Mouse (Mus musculus) embryonic facial prominence, embryonic 10.5 days (tissue): ENCODE measurements around the gene Chchd4. TPM values are rescaled to one million over a fixed set of nuclear protein-coding genes. Genes with fewer than 3 reads are reported as not detected.
A peak's percentile ranks its signal among the peaks of the same experiment; 100 is the strongest.

Experiments used
- DNase-seq: peaks from one replicate; pipeline ENCODE4 v3.0.0-alpha.2; 2017; ENCODE audit warnings: low spot score
- H3K27ac ChIP-seq: fragments of 300-500 bp; sonication (generic); replicated peaks from 2 replicates; pipeline ENCODE4 v1.5.1; 2016; ENCODE audit warnings: mild to moderate bottlenecking
- H3K27me3 ChIP-seq: fragments of 300-500 bp; sonication (generic); replicated peaks from 2 replicates; pipeline ENCODE4 v1.6.1; 2016; ENCODE audit warnings: low read depth, mild to moderate bottlenecking; ENCODE audit not compliant: poor library complexity, severe bottlenecking
- H3K36me3 ChIP-seq: fragments of 300-500 bp; sonication (generic); replicated peaks from 2 replicates; pipeline ENCODE4 v1.6.1; 2016; ENCODE audit warnings: mild to moderate bottlenecking, moderate library complexity
- H3K4me1 ChIP-seq: fragments of 300-500 bp; sonication (generic); 2 replicates; pipeline ENCODE4 v1.6.1; 2016
- H3K4me3 ChIP-seq: fragments of 300-500 bp; sonication (generic); 2 replicates; pipeline ENCODE4 v1.5.1; 2016; ENCODE audit warnings: mild to moderate bottlenecking, moderate library complexity
- H3K9me3 ChIP-seq: fragments of 300-500 bp; sonication (generic); 2 replicates; pipeline ENCODE4 v1.6.1; 2016; ENCODE audit warnings: mild to moderate bottlenecking
- WGBS: fragments of 180-500 bp; shearing (Covaris S2); methylation state at CpG from one replicate; pipeline ENCODE4 v1.1.7; 2016; 5-methylcytosine and 5-hydroxymethylcytosine counted together
- polyA plus RNA-seq: library from polyadenylated mRNA; unstranded; fragments of >200 nt; fragmentation: Nextera tagmentation; extraction: Ambion mirVana; gene quantifications from 2 replicates; pipeline ENCODE4 v1.2.1, GENCODE M21; 2016

Gene Chchd4
- 35.3 and 38.2 TPM in 2 replicates for polyA plus RNA-seq

- Histone ChIP-seq H3K36me3 (peaks cover 60% of the 10 kb centered on the region), H3K4me3 (peak within 1 kb of the TSS; percentile 82), H3K9me3 (no peaks in the 10 kb centered on the region), H3K27ac (peak within 1 kb of the TSS; percentile 91), H3K4me1 (peaks cover 36% of the 10 kb centered on the region), H3K27me3 (no peaks in the 10 kb centered on the region)
- peak; percentile 98 for DNase-seq
- WGBS = under 1% methylated on average over 74 of the region's 74 CpGs
These were observed at the start of gene Chchd4, which contains the start of gene Tmem43 for GRCm38 (mm10) chr6:91472868-91473804. TSS of gene Chchd4 (minus strand) at chr6:91473546. TSS of gene Tmem43 (plus strand) at chr6:91473703.

DNA sequence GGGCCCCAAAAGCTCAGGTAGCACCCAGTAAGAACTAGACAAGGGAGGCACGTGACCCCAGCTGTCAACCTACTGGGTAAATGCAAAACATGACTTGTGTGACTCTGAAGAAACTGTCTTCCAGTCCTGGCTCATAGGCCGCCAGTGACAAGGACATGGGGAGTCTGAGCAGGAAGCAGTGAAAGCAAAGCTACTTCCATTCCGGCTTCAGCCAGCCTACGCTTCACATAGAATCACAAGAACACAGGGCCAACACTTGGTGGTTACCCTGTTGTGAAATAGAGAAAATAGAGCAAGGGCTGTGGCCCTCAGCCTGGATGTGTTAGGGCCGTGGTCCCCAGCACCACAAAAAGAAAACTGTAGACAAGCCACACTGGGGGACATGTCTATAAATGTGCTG is 49.5 kb upstream of the Chchd4 start:
- no peak overlapping the region for H3K27ac ChIP-seq
- H3K4me1 ChIP-seq = 0 out of 2 replicates have a peak, but pooled peaks cover 3% of the 10 kb centered on the region
- no peaks in the 10 kb centered on the region for H3K27me3 ChIP-seq
- H3K36me3 ChIP-seq = peaks cover 79% of the 10 kb centered on the region
- WGBS = 94% methylated on average over 5 of the region's 5 CpGs
- H3K9me3 ChIP-seq = no peaks in the 10 kb centered on the region
- DNase-seq = no peak
- no peak overlapping the region for H3K4me3 ChIP-seq

DNA sequence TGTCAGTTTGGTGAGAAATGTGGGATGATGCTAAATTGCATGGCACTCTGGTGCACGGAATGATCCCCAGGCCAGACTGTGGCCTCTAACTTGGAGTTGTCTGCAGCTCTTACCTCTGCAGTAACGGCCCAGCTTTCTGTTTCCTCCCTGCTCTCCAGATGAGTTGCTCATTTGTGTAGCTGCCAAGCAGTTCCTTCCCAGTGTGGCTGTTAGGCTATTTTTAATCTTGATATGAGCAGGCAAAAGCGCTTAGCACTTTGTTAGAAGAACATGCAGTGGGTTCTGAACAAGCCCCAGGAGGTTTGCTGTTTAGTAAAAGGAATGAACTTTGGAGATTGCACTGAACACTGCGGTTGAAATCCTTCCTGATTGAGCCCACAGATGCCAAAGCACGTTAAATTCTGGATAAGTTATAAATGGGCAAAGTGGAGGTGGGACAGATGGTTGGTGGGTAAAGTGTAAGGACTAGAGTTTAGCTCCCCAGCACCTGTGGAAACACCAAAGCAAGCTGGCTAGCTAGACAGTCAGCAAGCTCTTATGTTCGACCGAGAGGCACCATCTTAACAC is 45.2 kb upstream of the Chchd4 start:
- Histone ChIP-seq H3K36me3 (peaks cover 65% of the 10 kb centered on the region), H3K9me3 (no peaks in the 10 kb centered on the region), H3K4me1 (peaks cover 32% of the 10 kb centered on the region), H3K4me3 (no peak overlapping the region), H3K27ac (no peak overlapping the region), H3K27me3 (no peaks in the 10 kb centered on the region)
- WGBS = 94% methylated on average over 7 of the region's 7 CpGs
- DNase-seq = no peak

- WGBS = under 1% methylated on average over 80 of the region's 80 CpGs
- Histone ChIP-seq H3K36me3 (peaks cover 53% of the 10 kb centered on the region), H3K9me3 (no peaks in the 10 kb centered on the region), H3K4me3 (peak within 1 kb of the TSS; percentile 95), H3K4me1 (peaks cover 32% of the 10 kb centered on the region), H3K27me3 (no peaks in the 10 kb centered on the region), H3K27ac (peak within 1 kb of the TSS; percentile 94)
- peak; percentile 98 for DNase-seq
These were observed 42.5 kb upstream of the Chchd4 start, which contains the start of the genes Xpc and Lsm3 for GRCm38 (mm10) chr6:91515545-91516449. TSS of gene Xpc (minus strand) at chr6:91515888. TSS of gene Lsm3 (plus strand) at chr6:91515928.

DNA sequence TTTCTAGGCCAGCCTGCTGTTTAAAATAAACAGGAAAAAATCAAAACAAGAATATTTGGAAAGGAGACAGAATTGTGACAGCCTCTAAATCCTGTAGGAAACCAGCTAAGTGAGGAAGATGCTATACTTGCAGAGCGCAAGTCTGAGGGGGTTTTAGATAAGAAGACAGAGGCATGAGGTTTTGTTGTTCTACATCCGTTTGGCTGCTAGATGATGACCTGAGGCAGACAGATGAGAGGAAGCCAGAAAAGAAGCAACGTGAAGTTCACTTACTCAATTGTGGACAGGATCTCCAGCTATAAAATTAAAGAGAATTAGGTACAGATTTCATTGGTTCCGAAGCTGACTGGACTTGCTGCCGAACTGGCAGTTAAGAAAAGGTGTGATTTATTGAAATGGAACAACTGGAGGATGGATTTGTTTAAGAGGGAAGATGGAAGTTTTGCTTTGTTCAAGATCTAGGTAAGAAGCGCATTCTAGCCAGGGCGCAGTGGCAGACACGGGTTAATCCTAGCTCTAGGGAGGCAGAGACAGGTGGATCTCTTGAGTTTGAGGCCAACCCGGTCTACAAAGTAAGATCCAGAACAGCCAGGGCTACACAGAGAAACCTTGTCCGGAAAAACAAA is 41.5 kb upstream of the Chchd4 start:
- WGBS = 36% methylated on average over 10 of the region's 10 CpGs
- H3K36me3 ChIP-seq = peaks cover 53% of the 10 kb centered on the region
- H3K27ac ChIP-seq = peak overlapping the region; percentile 94
- H3K4me1 ChIP-seq = peaks cover 32% of the 10 kb centered on the region
- DNase-seq = no peak
- peak overlapping the region; percentile 95 for H3K4me3 ChIP-seq
- H3K9me3 ChIP-seq = no peaks in the 10 kb centered on the region
- no peaks in the 10 kb centered on the region for H3K27me3 ChIP-seq

GRCm38 (mm10) chr6:91514135-91514534 is 40.8 kb upstream of the Chchd4 start:
- Histone ChIP-seq H3K9me3 (no peaks in the 10 kb centered on the region), H3K27ac (no peak overlapping the region), H3K36me3 (peaks cover 53% of the 10 kb centered on the region), H3K4me3 (peak overlapping the region; percentile 95; the same call in 1 of the 2 replicates), H3K4me1 (peaks cover 32% of the 10 kb centered on the region), H3K27me3 (no peaks in the 10 kb centered on the region)
- no peak for DNase-seq

GRCm38 (mm10) chr6:91510211-91510610 is 36.9 kb upstream of the Chchd4 start:
- 82% methylated on average over 10 of the region's 10 CpGs for WGBS
- no peaks in the 10 kb centered on the region for H3K27me3 ChIP-seq

DNA sequence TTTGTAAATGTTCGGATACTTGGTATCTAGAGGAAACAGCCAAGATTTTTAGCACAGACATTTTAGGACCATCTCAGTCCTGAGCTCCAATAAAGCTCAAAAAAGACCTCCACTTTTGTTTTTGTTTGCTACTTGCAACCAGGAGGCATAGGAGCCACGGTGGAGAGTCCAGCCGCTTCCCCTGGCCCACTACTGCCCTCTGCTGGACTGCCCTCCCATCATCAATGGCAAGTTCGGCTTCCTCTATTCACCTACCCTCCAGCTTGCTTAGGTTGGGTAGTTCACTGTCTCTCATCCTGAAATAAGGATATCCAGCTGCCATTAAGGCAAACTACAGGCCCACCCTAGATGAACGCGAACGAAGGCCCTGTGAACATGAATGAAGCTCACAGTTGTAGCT is 36.0 kb upstream of the Chchd4 start:
- H3K4me3 ChIP-seq = no peak overlapping the region
- peaks cover 5% of the 10 kb centered on the region for H3K4me1 ChIP-seq
- H3K27me3 ChIP-seq = no peaks in the 10 kb centered on the region
- DNase-seq = peak; percentile 79
- peaks cover 79% of the 10 kb centered on the region for H3K36me3 ChIP-seq
- H3K27ac ChIP-seq = no peak overlapping the region
- H3K9me3 ChIP-seq = no peaks in the 10 kb centered on the region
- WGBS = 45% methylated on average over 7 of the region's 7 CpGs

More at GRCm38 (mm10) chr6:91510211-91510610, 36.9 kb upstream of the Chchd4 start:
- H3K27ac ChIP-seq = no peak overlapping the region
- DNase-seq = no peak
- H3K4me3 ChIP-seq = no peak overlapping the region
- no peaks in the 10 kb centered on the region for H3K9me3 ChIP-seq
- peaks cover 14% of the 10 kb centered on the region for H3K4me1 ChIP-seq
- peaks cover 70% of the 10 kb centered on the region for H3K36me3 ChIP-seq

DNA sequence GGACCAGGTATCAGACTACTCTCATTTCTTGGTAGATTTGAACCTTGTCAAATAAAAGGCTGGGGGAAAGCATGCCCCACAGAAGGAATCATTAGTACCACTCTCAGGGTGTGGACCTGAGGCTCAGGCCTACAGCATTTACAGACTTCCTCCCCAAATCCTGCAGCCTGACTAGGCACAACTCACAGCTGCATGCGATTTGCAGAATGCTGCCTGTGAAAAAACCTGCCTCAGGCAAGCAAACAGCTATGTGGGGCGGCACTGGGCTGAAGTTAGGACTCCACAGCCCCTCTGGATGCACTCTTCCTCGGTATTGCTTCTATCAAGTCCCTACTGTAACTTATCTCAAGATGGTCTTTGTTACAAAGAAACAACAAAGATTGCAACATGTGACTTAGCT is 34.7 kb upstream of the Chchd4 start:
- Histone ChIP-seq H3K4me1 (no peaks in the 10 kb centered on the region), H3K36me3 (peaks cover 92% of the 10 kb centered on the region), H3K4me3 (no peak overlapping the region), H3K9me3 (0 out of 2 replicates have a peak, but pooled peaks cover 2% of the 10 kb centered on the region), H3K27me3 (no peaks in the 10 kb centered on the region), H3K27ac (no peak overlapping the region)
- 72% methylated on average over 3 of the region's 3 CpGs for WGBS
- DNase-seq = no peak

GRCm38 (mm10) chr6:91506036-91506435 is 32.7 kb upstream of the Chchd4 start:
- Histone ChIP-seq H3K36me3 (peaks cover 99% of the 10 kb centered on the region), H3K4me1 (no peaks in the 10 kb centered on the region), H3K27ac (no peak overlapping the region), H3K9me3 (0 out of 2 replicates have a peak, but pooled peaks cover 2% of the 10 kb centered on the region), H3K4me3 (no peak overlapping the region), H3K27me3 (no peaks in the 10 kb centered on the region)
- WGBS = 91% methylated on average over 5 of the region's 5 CpGs
- no peak for DNase-seq

GRCm38 (mm10) chr6:91503302-91503701 is 30.0 kb upstream of the Chchd4 start:
- no peaks in the 10 kb centered on the region for H3K4me1 ChIP-seq
- 0 out of 2 replicates have a peak, but pooled peaks cover 2% of the 10 kb centered on the region for H3K9me3 ChIP-seq
- peaks cover 100% of the 10 kb centered on the region for H3K36me3 ChIP-seq
- DNase-seq = no peak
- no peak overlapping the region for H3K27ac ChIP-seq
- H3K27me3 ChIP-seq = no peaks in the 10 kb centered on the region
- WGBS = 90% methylated on average over 1 of the region's 1 CpGs
- H3K4me3 ChIP-seq = no peak overlapping the region
